Mouse (Mus musculus): ENCODE measurements around the gene Sema5b.
"Not testable (repeated sequence)": the region's sequence is repeated elsewhere in the genome, so short reads cannot be mapped to it uniquely, and the experiment has no call there.

The Sema5b gene

DNA sequence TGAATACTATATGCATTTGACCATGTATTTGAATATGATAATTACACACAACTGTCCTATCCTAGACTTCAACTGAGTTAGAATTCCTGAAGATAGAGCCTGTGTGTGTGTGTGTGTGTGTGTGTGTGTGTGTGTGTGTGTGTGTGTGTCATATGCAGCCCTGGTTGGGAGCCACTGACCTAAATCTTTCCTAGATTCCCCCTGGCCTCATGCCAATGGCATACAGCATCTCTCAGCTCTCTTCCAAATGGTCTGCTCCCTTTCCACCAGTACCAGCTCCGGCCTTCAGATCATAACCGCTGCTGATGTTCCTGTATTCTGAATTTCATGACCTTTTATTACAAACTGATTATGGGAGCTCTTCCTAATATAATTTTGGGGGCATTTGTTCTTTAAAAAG, 8.4 kb downstream of the Sema5b start:
- no peak for DNase-seq (ENCODE audit: low spot score in 2 of 2)

- DNase-seq (ENCODE audit: low spot score in 2 of 2), result no peak
Measured at GRCm38 (mm10) chr16:35555596-35556482, 14.9 kb downstream of the Sema5b start.

- no peak for DNase-seq (ENCODE audit: low spot score in 2 of 2)
Measured at GRCm38 (mm10) chr16:35557038-35557437, 16.1 kb downstream of the Sema5b start.

GRCm38 (mm10) chr16:35561541-35561940, 20.6 kb downstream of the Sema5b start:
- no peak for DNase-seq (ENCODE audit: low spot score in 2 of 2)

GRCm38 (mm10) chr16:35564246-35564905, 23.4 kb downstream of the Sema5b start:
- peak in 1 of 2 experiments; percentile 20 for DNase-seq (ENCODE audit: low spot score in 2 of 2)

DNA sequence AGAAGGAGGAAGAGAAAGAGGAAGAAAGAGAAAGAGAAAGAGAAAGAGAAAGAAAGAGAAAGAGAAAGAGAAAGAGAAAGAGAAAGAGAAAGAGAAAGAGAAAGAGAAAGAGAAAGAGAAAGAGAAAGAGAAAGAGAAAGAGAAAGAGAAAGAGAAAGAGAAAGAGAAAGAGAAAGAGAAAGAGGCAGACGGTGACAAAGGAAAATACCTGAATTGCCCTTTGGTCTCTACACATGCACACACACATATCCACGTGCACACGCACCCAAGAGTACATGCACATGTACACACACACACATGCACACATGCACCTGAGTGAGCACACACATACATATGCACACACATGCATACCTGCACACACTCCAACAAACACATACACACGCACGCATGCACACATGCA, 24.7 kb downstream of the Sema5b start:
- DNase-seq (ENCODE audit: low spot score in 2 of 2), result not testable (repeated sequence)

GRCm38 (mm10) chr16:35568225-35568880, 27.4 kb downstream of the Sema5b start:
- DNase-seq (ENCODE audit: low spot score in 2 of 2), result no peak

DNA sequence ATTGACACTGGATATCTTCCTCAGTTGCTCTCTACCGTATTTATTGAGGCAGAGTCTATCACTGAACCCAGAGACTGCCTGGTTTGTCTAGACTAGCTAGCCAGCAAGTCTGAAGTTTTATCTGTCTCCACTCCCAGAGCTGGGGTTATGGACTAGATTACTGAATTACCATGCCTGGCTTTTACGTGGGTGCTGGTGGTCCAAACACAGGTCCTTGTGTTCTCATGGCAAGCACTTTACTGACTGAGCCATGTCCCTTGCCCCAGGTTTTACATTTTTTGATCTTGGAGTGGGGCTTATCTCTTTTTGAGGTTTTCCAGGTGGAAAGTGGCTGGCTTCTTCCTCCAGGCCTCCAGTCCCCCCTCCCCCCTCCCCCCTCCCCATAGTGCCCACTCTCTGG, 28.4 kb downstream of the Sema5b start:
- no peak for DNase-seq (ENCODE audit: low spot score in 2 of 2)

- DNase-seq (ENCODE audit: low spot score in 2 of 2), result no peak
Measured at GRCm38 (mm10) chr16:35569758-35570157, 28.8 kb downstream of the Sema5b start.

GRCm38 (mm10) chr16:35570627-35571026, 29.7 kb downstream of the Sema5b start:
- DNase-seq (ENCODE audit: low spot score in 2 of 2), result no peak

GRCm38 (mm10) chr16:35573586-35573985, 32.6 kb downstream of the Sema5b start:
- no peak for DNase-seq (ENCODE audit: low spot score in 2 of 2)

DNA sequence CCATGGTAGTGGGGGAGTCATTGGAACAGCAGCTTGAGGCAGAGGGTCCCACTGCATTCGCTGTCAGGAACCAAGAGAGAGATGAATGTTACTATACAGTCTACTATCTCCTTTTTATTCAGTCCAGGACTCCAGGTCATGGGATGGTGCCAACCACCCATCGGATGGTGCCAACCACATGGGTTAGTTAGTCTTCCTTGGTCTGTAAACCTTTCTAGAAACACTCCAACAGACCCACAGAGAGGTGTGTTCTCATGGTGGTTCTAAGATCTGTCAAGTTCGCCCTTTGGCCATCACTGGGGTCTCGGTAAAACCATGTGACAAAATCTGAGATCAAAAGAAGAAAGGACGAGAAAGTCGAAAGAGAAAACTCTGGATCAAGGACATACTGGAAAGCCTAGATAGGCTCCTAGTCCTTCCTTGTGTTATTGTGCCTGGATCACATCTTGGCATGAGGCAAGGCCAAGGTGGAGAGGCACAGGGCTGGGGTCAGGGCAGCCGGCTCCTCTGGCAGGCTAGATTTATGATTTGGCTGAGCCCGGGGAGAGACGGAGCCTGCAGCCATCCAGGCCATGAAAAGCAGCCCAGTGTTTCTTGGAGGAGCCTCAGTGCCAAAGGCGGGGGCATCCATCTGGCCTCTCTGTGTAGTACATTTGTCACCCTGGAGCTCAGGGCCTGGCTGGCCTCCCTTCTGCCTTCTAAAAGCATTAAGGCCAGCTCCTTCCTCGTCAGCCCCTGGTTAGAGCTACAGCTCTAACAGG, 36.4 kb downstream of the Sema5b start:
- DNase-seq (ENCODE audit: low spot score in 2 of 2), result no peak

GRCm38 (mm10) chr16:35581299-35581698, 40.4 kb downstream of the Sema5b start:
- no peak for DNase-seq (ENCODE audit: low spot score in 2 of 2)

- no peak for DNase-seq (ENCODE audit: low spot score in 2 of 2)
Measured at GRCm38 (mm10) chr16:35583551-35584080, 42.7 kb downstream of the Sema5b start.

DNA sequence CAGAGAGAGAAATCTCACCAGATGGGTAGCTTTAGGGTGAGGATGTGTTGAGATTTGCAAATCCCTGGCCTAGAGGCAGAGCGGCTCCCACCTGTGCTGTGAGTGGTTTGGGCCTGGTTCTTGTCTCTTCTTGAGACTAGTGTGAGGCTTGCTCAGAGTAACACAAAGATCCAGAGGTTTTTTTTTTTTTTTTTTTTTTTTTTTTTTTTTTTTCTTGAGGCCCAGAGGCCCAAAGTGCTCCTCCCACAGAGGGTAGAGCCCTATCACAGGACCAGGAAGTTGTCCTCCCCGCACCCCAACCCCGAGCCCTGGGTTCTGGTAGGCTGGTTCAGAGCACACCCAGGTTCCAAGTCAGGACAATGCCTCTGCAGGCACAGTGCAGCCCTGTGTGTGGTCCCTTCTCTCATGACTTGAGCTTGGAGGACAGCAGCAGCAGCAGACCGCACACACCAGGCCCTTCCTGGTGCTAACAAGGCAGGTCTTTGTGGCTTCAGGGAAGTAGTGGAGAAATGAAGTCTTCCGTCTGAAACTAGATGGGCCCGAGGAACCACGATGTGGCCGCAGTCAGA, 44.3 kb downstream of the Sema5b start:
- DNase-seq (ENCODE audit: low spot score in 2 of 2), result no peak

DNA sequence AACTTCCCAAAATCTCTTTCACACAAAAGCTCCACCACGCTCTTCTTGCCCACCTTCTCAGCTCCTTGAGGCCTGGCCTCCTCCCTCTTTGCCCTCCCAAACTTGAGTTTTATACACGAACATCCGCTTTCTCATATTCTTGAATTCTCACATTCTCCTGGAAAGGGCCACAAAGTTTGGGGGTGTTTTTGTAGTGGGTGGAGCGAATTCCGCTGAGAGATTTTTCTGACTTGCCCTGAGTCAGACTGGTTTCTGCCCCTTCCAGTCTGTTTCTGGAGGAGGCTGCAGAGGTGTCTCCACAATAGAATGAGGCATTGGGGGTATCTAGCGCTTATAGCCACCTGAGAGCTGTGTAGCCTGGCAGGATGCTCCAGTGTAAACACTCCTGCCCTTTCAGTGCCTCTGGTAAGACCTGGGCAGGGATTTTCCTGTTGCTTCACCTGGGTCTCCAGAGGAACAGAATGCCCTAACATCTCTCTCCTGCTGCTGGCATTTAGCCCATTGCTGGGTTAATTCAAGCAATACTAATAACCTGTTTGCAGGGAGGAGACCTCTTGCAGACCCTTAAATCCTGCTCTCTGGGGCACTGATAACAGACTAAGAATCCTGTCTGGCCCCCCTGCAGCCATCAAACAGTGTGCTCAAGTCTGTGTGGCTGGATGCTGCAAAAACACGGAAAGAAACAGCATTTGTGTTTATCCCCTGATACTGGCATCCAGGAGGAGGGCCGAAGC, 46.3 kb downstream of the Sema5b start:
- DNase-seq (ENCODE audit: low spot score in 2 of 2), result no peak

DNA sequence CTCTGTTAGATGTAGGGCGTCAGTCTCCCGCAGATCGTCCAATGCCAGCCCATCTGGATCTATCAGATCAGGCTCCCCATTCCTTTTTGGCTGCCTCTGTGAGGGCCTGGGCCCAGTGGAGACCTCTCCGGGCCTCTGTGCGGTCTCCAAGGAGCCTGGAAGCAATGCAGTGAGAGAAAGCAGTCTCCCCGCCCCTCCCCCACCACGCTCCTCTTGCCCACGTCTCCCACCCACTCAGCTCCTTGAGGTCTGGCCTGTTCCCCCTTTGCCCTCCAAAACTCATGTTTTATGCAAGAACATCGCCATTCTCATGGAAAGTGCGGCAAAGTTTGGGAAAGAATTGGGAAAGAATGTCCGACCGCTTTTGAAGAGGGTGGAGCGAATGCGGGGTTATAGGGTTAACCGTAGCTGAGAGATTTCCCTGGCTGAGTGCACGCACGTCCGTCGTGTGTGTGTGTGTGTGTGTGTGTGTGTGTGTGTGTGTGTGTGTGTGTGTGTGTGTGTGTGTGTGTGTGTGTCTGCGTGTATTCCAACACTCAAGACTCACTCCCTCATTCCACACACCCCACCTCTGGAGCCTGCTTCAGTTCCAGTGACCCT, 47.0 kb downstream of the Sema5b start:
- DNase-seq (ENCODE audit: low spot score in 2 of 2), result no peak

DNA sequence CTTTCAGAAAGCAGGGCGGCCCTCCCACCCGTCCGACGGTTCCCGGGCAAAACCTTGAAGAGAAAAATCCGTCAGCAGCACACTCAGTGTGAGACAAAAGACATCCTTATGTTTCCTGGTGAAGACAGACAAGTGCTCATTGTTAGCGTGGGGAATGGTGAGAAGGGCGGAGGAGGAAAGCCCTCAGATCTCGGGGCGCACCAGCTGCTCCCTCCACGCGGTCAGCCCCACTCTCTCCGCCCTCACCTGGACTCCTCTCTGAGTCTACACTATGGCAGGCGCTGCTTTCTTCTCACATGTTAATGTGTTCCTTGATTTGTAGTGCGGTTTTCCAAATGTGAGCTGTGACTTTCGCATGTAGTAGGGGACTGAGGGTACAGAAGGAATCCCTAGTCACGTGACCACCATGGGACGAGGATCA, 47.8 kb downstream of the Sema5b start:
- no peak for DNase-seq (ENCODE audit: low spot score in 2 of 2)

GRCm38 (mm10) chr16:35591756-35592155, 50.8 kb downstream of the Sema5b start:
- DNase-seq (ENCODE audit: low spot score in 2 of 2), result no peak
